Mouse (Mus musculus) heart, embryonic 14.5 days (tissue): Measurements from ENCODE around the gene Filip1. TPM values are rescaled to one million over a fixed set of nuclear protein-coding genes. Genes with fewer than 3 reads are reported as not detected.
A peak's percentile ranks its signal among the peaks of the same experiment; 100 is the strongest.

ENCODE experiments used
- ATAC-seq: fragments of 200-750 bp; cut with Nextera tagmentation; 2 replicates; pipeline ENCODE4 v1.8.0; 2017; ENCODE audit warnings: low read depth, moderate TSS enrichment; ENCODE audit not compliant: insufficient number of reproducible peaks, insufficient read depth, low FRiP score
- H3K27ac ChIP-seq, 2 experiments: fragments of 200-500 bp in 1 of 2; fragments of 300-500 bp in 1 of 2; sonication (generic) in 1 of 2; replicated peaks in 1 of 2; 2 replicates each; pipeline ENCODE4 v1.5.1; 2012 to 2014; ENCODE audit warnings: low read depth in 2 of 2, low read length in 2 of 2, control low read depth in 1 of 2, mild to moderate bottlenecking in 1 of 2, mixed read lengths in 1 of 2; ENCODE audit not compliant: control insufficient read depth in 1 of 2, insufficient read depth in 1 of 2
- H3K27me3 ChIP-seq: fragments of 300-500 bp; sonication (generic); 2 replicates; pipeline ENCODE4 v1.6.1; 2014; ENCODE audit warnings: mild to moderate bottlenecking, low read length, control low read depth; ENCODE audit not compliant: control insufficient read depth, insufficient read depth
- H3K36me3 ChIP-seq: fragments of 300-500 bp; sonication (generic); 2 replicates; pipeline ENCODE4 v1.6.1; 2014; ENCODE audit warnings: mild to moderate bottlenecking, control low read depth, low read length, mixed read lengths; ENCODE audit not compliant: control insufficient read depth, insufficient read depth
- H3K4me1 ChIP-seq, 2 experiments: fragments of 200-500 bp in 1 of 2; fragments of 300-500 bp in 1 of 2; sonication (generic) in 1 of 2; 2 replicates each; pipeline ENCODE4 v1.6.1; 2012 to 2014; ENCODE audit warnings: low read length in 2 of 2, control low read depth in 1 of 2, mixed read lengths in 1 of 2; ENCODE audit not compliant: control insufficient read depth in 2 of 2, insufficient read depth in 2 of 2
- H3K4me2 ChIP-seq: fragments of 300-500 bp; sonication (generic); 2 replicates; pipeline ENCODE4 v1.6.1; 2014; ENCODE audit warnings: mild to moderate bottlenecking, low read length
- H3K4me3 ChIP-seq, 2 experiments: fragments of 200-500 bp in 1 of 2; fragments of 300-500 bp in 1 of 2; sonication (generic) in 1 of 2; 2 replicates each; pipeline ENCODE4 v1.5.1; 2012 to 2014; ENCODE audit warnings: low read length in 2 of 2, mild to moderate bottlenecking in 2 of 2, control low read depth in 1 of 2, low read depth in 1 of 2, moderate library complexity in 1 of 2; ENCODE audit not compliant: control insufficient read depth in 1 of 2, insufficient read depth in 1 of 2
- H3K9ac ChIP-seq: fragments of 300-500 bp; sonication (generic); 2 replicates; pipeline ENCODE4 v1.6.1; 2014; ENCODE audit warnings: mild to moderate bottlenecking, low read length
- H3K9me3 ChIP-seq: fragments of 300-500 bp; sonication (generic); 2 replicates; pipeline ENCODE4 v1.6.1; 2016; ENCODE audit warnings: low read length, control low read depth; ENCODE audit not compliant: control insufficient read depth
- WGBS: fragments of 180-500 bp; shearing (Covaris S2); extraction: QIAGEN DNeasy Blood & Tissue Kit; methylation state at CpG from one replicate; pipeline ENCODE4 v1.1.7; 2014; 5-methylcytosine and 5-hydroxymethylcytosine counted together
- polyA plus RNA-seq: library from polyadenylated mRNA; unstranded; fragments of >200 nt; fragmentation: Nextera tagmentation; extraction: Ambion mirVana; gene quantifications from 2 replicates; pipeline ENCODE4 v1.2.1, GENCODE M21; 2014

Filip1 gene
- polyA plus RNA-seq, 1 experiment from 2014 or later, result 33.9 TPM

- ATAC-seq, result no peak
Observed at GRCm38 (mm10) chr9:79965003-79965402, 47.6 kb downstream of the Filip1 start.

GRCm38 (mm10) chr9:79961630-79962285, 50.9 kb downstream of the Filip1 start:
- Histone ChIP-seq H3K27ac (peak overlapping the region; percentile 26 to 55), H3K4me3 (no peak overlapping the region; a peak in 1 of 4 replicates), H3K36me3 (peaks cover 6% of the 10 kb centered on the region; the same call in 1 of the 2 replicates), H3K9ac (peak overlapping the region; percentile 9; the same call in 1 of the 2 replicates), H3K4me2 (peak overlapping the region; percentile 40), H3K27me3 (no peaks in the 10 kb centered on the region), H3K4me1 (peaks cover 11 to 39% of the 10 kb centered on the region in 2 experiments), H3K9me3 (no peaks in the 10 kb centered on the region)
- 45% methylated on average over 16 of the region's 16 CpGs for WGBS
- peak; percentile 59 for ATAC-seq

More at GRCm38 (mm10) chr9:79965003-79965402, 47.6 kb downstream of the Filip1 start:
- no peak overlapping the region for H3K27ac ChIP-seq
- 72% methylated on average over 5 of the region's 5 CpGs for WGBS
- peaks cover 6% of the 10 kb centered on the region; the same call in 1 of the 2 replicates for H3K36me3 ChIP-seq
- H3K4me1 ChIP-seq, result peaks cover 23 to 59% of the 10 kb centered on the region in 2 experiments
- H3K9ac ChIP-seq, result no peak overlapping the region
- no peaks in the 10 kb centered on the region for H3K9me3 ChIP-seq
- H3K4me3 ChIP-seq, result no peak overlapping the region
- no peak overlapping the region for H3K4me2 ChIP-seq
- H3K27me3 ChIP-seq, result no peaks in the 10 kb centered on the region

- 76% methylated on average over 6 of the region's 6 CpGs for WGBS
- Histone ChIP-seq H3K4me1 (peaks cover 5 to 29% of the 10 kb centered on the region in 2 experiments; a peak in 3 of 4 replicates), H3K9ac (no peak overlapping the region), H3K36me3 (peaks cover 6% of the 10 kb centered on the region; the same call in 1 of the 2 replicates), H3K27me3 (no peaks in the 10 kb centered on the region), H3K4me3 (no peak overlapping the region), H3K9me3 (no peaks in the 10 kb centered on the region), H3K27ac (no peak overlapping the region), H3K4me2 (no peak overlapping the region)
- ATAC-seq, result no peak
Observed at GRCm38 (mm10) chr9:79960453-79960852, 52.2 kb downstream of the Filip1 start.

- no peak for ATAC-seq
- no peak overlapping the region for H3K4me2 ChIP-seq
- H3K4me3 ChIP-seq, result no peak overlapping the region
- WGBS, result 40% methylated on average over 3 of the region's 3 CpGs
- no peaks in the 10 kb centered on the region for H3K9me3 ChIP-seq
- no peaks in the 10 kb centered on the region for H3K27me3 ChIP-seq
- H3K4me1 ChIP-seq, result peaks cover 3 to 30% of the 10 kb centered on the region in 2 experiments; a peak in 3 of 4 replicates
- H3K36me3 ChIP-seq, result no peaks in the 10 kb centered on the region
- H3K27ac ChIP-seq, result no peak overlapping the region
- no peak overlapping the region for H3K9ac ChIP-seq
Observed at GRCm38 (mm10) chr9:79958395-79958794, 54.3 kb downstream of the Filip1 start.

GRCm38 (mm10) chr9:79954944-79955343, 57.7 kb downstream of the Filip1 start:
- Histone ChIP-seq H3K27ac (no peak overlapping the region), H3K9me3 (no peaks in the 10 kb centered on the region), H3K27me3 (no peaks in the 10 kb centered on the region), H3K36me3 (peaks cover 10% of the 10 kb centered on the region; the same call in 1 of the 2 replicates), H3K4me2 (no peak overlapping the region), H3K4me3 (no peak overlapping the region), H3K4me1 (peaks cover 10 to 38% of the 10 kb centered on the region in 2 experiments), H3K9ac (no peak overlapping the region)
- no peak for ATAC-seq
- 26% methylated on average over 5 of the region's 5 CpGs for WGBS

GRCm38 (mm10) chr9:79951984-79952383, 60.7 kb downstream of the Filip1 start:
- Histone ChIP-seq H3K27ac (peak overlapping the region; percentile 81 to 88), H3K9me3 (no peaks in the 10 kb centered on the region), H3K4me3 (no peak overlapping the region), H3K4me2 (peak overlapping the region; percentile 47), H3K27me3 (no peaks in the 10 kb centered on the region), H3K9ac (0 out of 2 replicates have a peak overlapping the region, but pooled peaks have one; percentile 6), H3K36me3 (peaks cover 10% of the 10 kb centered on the region; the same call in 1 of the 2 replicates), H3K4me1 (peaks cover 14 to 46% of the 10 kb centered on the region in 2 experiments)
- peak; percentile 77 for ATAC-seq
- WGBS, result 28% methylated on average over 8 of the region's 8 CpGs

- peak overlapping the region; percentile 47 for H3K4me2 ChIP-seq
- 83% methylated on average over 5 of the region's 5 CpGs for WGBS
- ATAC-seq, result no peak
- H3K27ac ChIP-seq, result peak overlapping the region in 1 of 2 experiments; percentile 81; a peak in 2 of 4 replicates
- no peak overlapping the region for H3K4me3 ChIP-seq
- no peaks in the 10 kb centered on the region for H3K9me3 ChIP-seq
- H3K27me3 ChIP-seq, result no peaks in the 10 kb centered on the region
- H3K36me3 ChIP-seq, result peaks cover 10% of the 10 kb centered on the region; the same call in 1 of the 2 replicates
- 0 out of 2 replicates have a peak overlapping the region, but pooled peaks have one; percentile 2 for H3K9ac ChIP-seq
- H3K4me1 ChIP-seq, result peaks cover 14 to 47% of the 10 kb centered on the region in 2 experiments
Observed at GRCm38 (mm10) chr9:79951339-79951738, 61.3 kb downstream of the Filip1 start.
